Mouse (Mus musculus): ENCODE measurements around the gene Tmem11. TPM values are rescaled to one million over a fixed set of nuclear protein-coding genes. Genes with fewer than 3 reads are reported as not detected.

Gene Tmem11
- polyA plus RNA-seq, 1 experiment from 2014 or later = 61.7 TPM

DNA sequence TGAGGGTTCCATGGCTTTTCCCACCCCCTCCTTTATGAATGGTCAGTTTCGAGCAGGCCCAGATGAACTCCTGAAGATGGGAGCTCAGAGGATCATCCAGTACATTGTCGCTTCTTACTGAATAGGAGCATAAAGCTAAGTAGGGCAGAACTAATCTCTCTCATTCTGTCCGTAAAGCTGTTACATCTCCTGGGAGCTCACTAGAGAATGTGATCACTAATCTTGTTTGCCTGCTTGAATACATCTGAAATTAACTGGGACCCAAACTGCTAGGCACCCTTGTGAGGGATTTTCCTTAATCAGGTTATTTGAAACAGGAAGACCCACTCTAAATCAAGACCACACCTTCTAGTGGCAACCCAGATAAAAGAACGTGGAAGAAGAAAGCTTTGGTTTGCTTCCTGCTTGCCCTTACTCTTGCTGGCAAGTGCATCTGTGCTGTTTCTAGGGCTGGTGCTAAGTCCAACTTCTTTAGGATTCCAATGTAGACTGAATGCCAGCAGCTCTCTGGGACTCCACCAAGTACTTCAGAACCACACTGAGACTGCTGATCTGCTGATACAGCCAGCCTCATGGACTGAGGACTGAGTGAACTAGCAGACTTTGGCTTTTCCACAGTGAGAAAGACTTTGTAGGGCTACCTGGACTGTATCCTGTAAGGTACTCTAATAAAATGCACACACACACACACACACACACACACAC, 51.7 kb downstream of the Tmem11 start:
- Histone ChIP-seq H3K4me1 (peaks cover 5% of the 10 kb centered on the region), H3K36me3 (no peaks in the 10 kb centered on the region), H3K4me2 (replicated peaks) (no peak overlapping the region), H3K4me3 (replicated peaks) (no peak overlapping the region), H3K9ac (no peak overlapping the region), H3K27ac (replicated peaks) (no peak overlapping the region), H3K9me3 (replicated peaks) (no peaks in the 10 kb centered on the region), H3K27me3 (no peaks in the 10 kb centered on the region)
- no peak for ATAC-seq (ENCODE audit: insufficient number of reproducible peaks, low FRiP score, low TSS enrichment, low read depth)
- 56% methylated on average over 4 of the region's 4 CpGs for WGBS

DNA sequence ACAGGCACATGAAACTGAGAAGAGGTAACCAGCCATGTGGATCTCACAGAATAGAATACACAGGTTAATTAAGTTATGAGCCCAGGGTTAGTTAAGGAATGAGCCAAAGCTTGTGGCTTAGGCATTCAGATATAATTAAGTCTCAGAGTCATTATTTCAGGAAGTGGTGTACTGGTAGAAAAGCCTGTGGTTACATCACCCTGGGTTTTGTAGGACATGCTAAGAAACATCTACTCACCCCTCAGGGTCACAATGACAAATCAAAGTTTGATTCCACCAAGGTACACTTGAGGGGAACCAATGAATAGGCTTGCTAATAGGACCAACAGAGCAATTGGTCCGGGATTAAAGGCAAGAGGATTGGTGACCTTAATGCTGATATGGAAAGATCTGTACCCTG, 52.4 kb downstream of the Tmem11 start:
- H3K27ac ChIP-seq (replicated peaks) = no peak overlapping the region
- WGBS = 59% methylated on average over 1 of the region's 1 CpGs
- H3K27me3 ChIP-seq = no peaks in the 10 kb centered on the region
- no peak overlapping the region for H3K4me3 ChIP-seq (replicated peaks)
- no peak overlapping the region for H3K4me2 ChIP-seq (replicated peaks)
- H3K9ac ChIP-seq = no peak overlapping the region
- no peaks in the 10 kb centered on the region for H3K9me3 ChIP-seq (replicated peaks)
- no peak for ATAC-seq (ENCODE audit: insufficient number of reproducible peaks, low FRiP score, low TSS enrichment, low read depth)
- peaks cover 5% of the 10 kb centered on the region for H3K4me1 ChIP-seq
- H3K36me3 ChIP-seq = no peaks in the 10 kb centered on the region

DNA sequence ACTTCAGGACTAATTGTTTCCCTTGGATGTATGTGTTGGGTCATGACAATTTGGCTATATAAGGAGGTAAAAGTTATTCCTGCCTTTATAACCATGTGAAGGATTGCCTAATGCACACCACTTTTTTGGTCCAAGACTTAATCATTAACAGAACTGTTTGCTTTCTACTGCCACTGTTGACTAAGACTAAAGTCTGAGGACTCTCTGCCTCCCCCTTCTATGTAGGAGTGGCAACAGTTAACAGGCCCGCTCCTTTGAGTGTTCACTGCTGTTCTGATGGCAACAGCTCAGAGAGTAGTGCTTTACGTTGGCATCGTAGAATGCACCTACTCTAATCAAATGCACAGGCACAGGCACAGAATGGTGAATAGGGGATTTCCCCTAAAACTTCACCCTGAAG, 53.9 kb downstream of the Tmem11 start:
- H3K27me3 ChIP-seq = no peaks in the 10 kb centered on the region
- H3K4me2 ChIP-seq (replicated peaks) = no peak overlapping the region
- no peak for ATAC-seq (ENCODE audit: insufficient number of reproducible peaks, low FRiP score, low TSS enrichment, low read depth)
- 85% methylated on average over 3 of the region's 3 CpGs for WGBS
- no peaks in the 10 kb centered on the region for H3K9me3 ChIP-seq (replicated peaks)
- H3K36me3 ChIP-seq = no peaks in the 10 kb centered on the region
- no peak overlapping the region for H3K27ac ChIP-seq (replicated peaks)
- H3K4me3 ChIP-seq (replicated peaks) = no peak overlapping the region
- no peaks in the 10 kb centered on the region for H3K4me1 ChIP-seq
- no peak overlapping the region for H3K9ac ChIP-seq

DNA sequence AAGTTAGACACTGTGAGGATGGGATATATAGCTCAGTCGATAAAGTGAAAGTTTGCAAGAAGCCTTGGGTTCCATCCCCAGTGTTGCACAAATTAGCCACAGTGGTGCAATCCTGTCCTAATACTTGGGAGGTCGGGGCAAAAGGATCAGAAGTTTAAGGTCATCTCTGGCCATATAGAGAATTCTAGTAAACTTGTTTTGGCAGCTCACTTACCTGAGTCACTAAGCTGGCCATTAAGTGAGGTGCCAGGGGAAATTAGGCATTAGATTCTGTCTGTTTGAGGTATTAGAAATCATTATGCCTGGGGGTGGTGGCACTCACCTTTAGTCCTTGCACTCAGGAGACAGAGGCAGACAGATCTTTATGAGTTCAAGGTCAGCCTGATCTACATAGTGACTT, 55.3 kb downstream of the Tmem11 start:
- H3K9ac ChIP-seq = no peak overlapping the region
- WGBS = 60% methylated on average over 2 of the region's 2 CpGs
- H3K27ac ChIP-seq (replicated peaks) = no peak overlapping the region
- no peaks in the 10 kb centered on the region for H3K4me1 ChIP-seq
- H3K4me3 ChIP-seq (replicated peaks) = no peak overlapping the region
- H3K4me2 ChIP-seq (replicated peaks) = no peak overlapping the region
- H3K36me3 ChIP-seq = no peaks in the 10 kb centered on the region
- H3K27me3 ChIP-seq = no peaks in the 10 kb centered on the region
- H3K9me3 ChIP-seq (replicated peaks) = no peaks in the 10 kb centered on the region
- no peak for ATAC-seq (ENCODE audit: insufficient number of reproducible peaks, low FRiP score, low TSS enrichment, low read depth)

DNA sequence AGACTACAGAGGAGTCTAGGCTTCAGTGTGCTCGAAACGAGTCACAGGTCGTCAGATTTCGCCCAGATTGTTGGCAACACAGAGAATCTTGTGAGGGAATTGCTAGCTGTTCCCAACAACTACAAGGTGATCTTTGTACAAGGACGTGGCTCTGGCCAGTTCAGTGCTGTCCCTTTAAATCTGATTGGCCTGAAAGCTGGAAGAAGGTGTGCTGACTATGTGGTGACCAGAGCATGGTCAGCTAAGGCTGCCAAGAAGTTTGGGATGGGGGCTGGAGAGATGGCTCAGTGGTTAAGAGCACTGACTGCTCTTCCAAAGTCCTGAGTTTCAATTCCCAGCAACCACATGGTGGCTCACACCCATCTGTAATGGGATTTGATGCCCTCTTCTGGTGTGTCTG, 62.7 kb downstream of the Tmem11 start:
- H3K9me3 ChIP-seq (replicated peaks) = no peaks in the 10 kb centered on the region
- no peaks in the 10 kb centered on the region for H3K27me3 ChIP-seq
- ATAC-seq (ENCODE audit: insufficient number of reproducible peaks, low FRiP score, low TSS enrichment, low read depth) = no peak
- H3K27ac ChIP-seq (replicated peaks) = no peak overlapping the region
- no peak overlapping the region for H3K9ac ChIP-seq
- WGBS = 67% methylated on average over 5 of the region's 5 CpGs
- H3K4me1 ChIP-seq = no peaks in the 10 kb centered on the region
- no peak overlapping the region for H3K4me3 ChIP-seq (replicated peaks)
- no peak overlapping the region for H3K4me2 ChIP-seq (replicated peaks)
- no peaks in the 10 kb centered on the region for H3K36me3 ChIP-seq

Other genes starting within 250 kb of the Tmem11 start
- gene Llgl1, start 179.5 kb downstream of the Tmem11 start, polyA plus RNA-seq (2015; fragmentation: Nextera tagmentation; extraction: Ambion mirVana) = 56.8 and 57.1 TPM in 2 replicates
- 76.0 and 80.4 TPM in 2 replicates for gene Flii, start 152.0 kb downstream of the Tmem11 start, polyA plus RNA-seq (2015; fragmentation: Nextera tagmentation; extraction: Ambion mirVana)
- 15.1 and 15.3 TPM in 2 replicates for gene Mief2, start 150.9 kb downstream of the Tmem11 start, polyA plus RNA-seq (2015; fragmentation: Nextera tagmentation; extraction: Ambion mirVana)
- 14.1 and 15.7 TPM in 2 replicates for gene Top3a, start 101.9 kb downstream of the Tmem11 start, polyA plus RNA-seq (2015; fragmentation: Nextera tagmentation; extraction: Ambion mirVana)
- gene Smcr8, start 101.7 kb downstream of the Tmem11 start, polyA plus RNA-seq (2015; fragmentation: Nextera tagmentation; extraction: Ambion mirVana) = 5.8 and 5.9 TPM in 2 replicates
- 40.2 and 42.8 TPM in 2 replicates for gene Shmt1, start 67.6 kb downstream of the Tmem11 start, polyA plus RNA-seq (2015; fragmentation: Nextera tagmentation; extraction: Ambion mirVana)
- 38.9 and 39.0 TPM in 2 replicates for gene Dhrs7b, start 48.6 kb downstream of the Tmem11 start, polyA plus RNA-seq (2015; fragmentation: Nextera tagmentation; extraction: Ambion mirVana)
- 19.9 and 23.0 TPM in 2 replicates for gene Natd1, start 35.5 kb upstream of the Tmem11 start, polyA plus RNA-seq (2015; fragmentation: Nextera tagmentation; extraction: Ambion mirVana)
- 102 and 113 TPM in 2 replicates for gene Map2k3, start 52.8 kb upstream of the Tmem11 start, polyA plus RNA-seq (2015; fragmentation: Nextera tagmentation; extraction: Ambion mirVana)
- 1.7 and 3.0 TPM in 2 replicates for gene Kcnj12, start 143.3 kb upstream of the Tmem11 start, polyA plus RNA-seq (2015; fragmentation: Nextera tagmentation; extraction: Ambion mirVana)
- 2.2 and 3.2 TPM in 2 replicates for gene Tnfrsf13b, start 247.5 kb upstream of the Tmem11 start, polyA plus RNA-seq (2015; fragmentation: Nextera tagmentation; extraction: Ambion mirVana)

All from embryonic facial prominence, embryonic 15.5 days (tissue).